Mouse (Mus musculus) brain, embryonic 14.5 days (tissue): ENCODE measurements around the gene Capza1.

Experiments
- CTCF ChIP-seq: fragments of 200-500 bp; IDR thresholded peaks from 2 replicates; pipeline ENCODE4 v1.5.1; 2012; ENCODE audit warnings: inconsistent platforms, mild to moderate bottlenecking, moderate library complexity, borderline replicate concordance; ENCODE audit not compliant: insufficient read depth, insufficient read length; ENCODE audit errors: extremely low read depth
- POLR2A ChIP-seq: fragments of 200-500 bp; IDR thresholded peaks from 2 replicates; pipeline ENCODE4 v1.6.1; 2012; ENCODE audit warnings: mild to moderate bottlenecking, inconsistent platforms, borderline replicate concordance; ENCODE audit not compliant: poor library complexity, insufficient read depth, insufficient read length, severe bottlenecking; ENCODE audit errors: extremely low read depth

DNA sequence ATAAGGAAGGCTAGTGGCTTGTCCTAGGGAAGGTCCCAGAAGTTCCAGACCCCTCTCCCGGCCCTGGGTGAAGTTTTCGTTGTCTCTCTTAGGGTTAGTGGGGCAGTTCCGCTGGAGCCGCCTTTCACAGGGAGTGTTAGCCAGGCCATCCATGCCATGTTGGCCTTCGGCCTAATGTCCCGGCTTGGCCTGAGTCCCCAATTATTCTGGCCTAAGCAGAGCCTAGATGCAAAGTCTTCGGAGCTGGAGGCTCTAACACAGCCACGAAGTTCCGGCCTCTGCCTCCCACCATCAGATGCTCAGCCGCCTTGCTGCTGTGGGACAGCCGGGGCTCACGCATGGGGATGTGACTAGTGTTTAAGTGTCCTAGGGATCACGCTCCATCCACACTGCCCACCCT, 74.5 kb downstream of the Capza1 start:
- TF ChIP-seq POLR2A (no peak), CTCF (no peak)
